Mouse (Mus musculus): ENCODE results near the gene Otud7b. TPM values are rescaled to one million over a fixed set of nuclear protein-coding genes. Genes with fewer than 3 reads are reported as not detected.

Otud7b gene
- polyA plus RNA-seq, 1 experiment: 15.0 TPM

GRCm38 (mm10) chr3:96108315-96108714, 4.0 kb downstream of the Otud7b start:
- TF ChIP-seq POLR2A (IDR thresholded peaks at IDR 0.05; ENCODE audit: low read depth, low read length) (no peak), CTCF (conservative IDR thresholded peaks at IDR 0.05; ENCODE audit: insufficient read depth, insufficient read length, low read depth, low read length) (no peak)
- H3K4me1 ChIP-seq (ENCODE audit: control insufficient read depth, insufficient read depth, low read length): peaks cover 8% of the 10 kb centered on the region; the same call in 1 of the 2 replicates
- H3K36me3 ChIP-seq (ENCODE audit: control insufficient read depth, insufficient read depth, low read length): no peaks in the 10 kb centered on the region
- 86% methylated on average over 3 of the region's 3 CpGs for WGBS
- DNase-seq: no peak
- no peak overlapping the region for H3K4me3 ChIP-seq (ENCODE audit: insufficient read depth, low read depth, low read length)
- no peak overlapping the region for H3K27ac ChIP-seq (ENCODE audit: insufficient read depth, low read depth, low read length)
- no peaks in the 10 kb centered on the region for H3K27me3 ChIP-seq (replicated peaks; ENCODE audit: control insufficient read depth, insufficient read depth, low read length)

GRCm38 (mm10) chr3:96113251-96113650, 8.9 kb downstream of the Otud7b start:
- H3K36me3 ChIP-seq (ENCODE audit: control insufficient read depth, insufficient read depth, low read length): peaks cover 2% of the 10 kb centered on the region
- H3K4me3 ChIP-seq (ENCODE audit: insufficient read depth, low read depth, low read length): no peak overlapping the region
- TF ChIP-seq CTCF (conservative IDR thresholded peaks at IDR 0.05; ENCODE audit: insufficient read depth, insufficient read length, low read depth, low read length) (no peak), POLR2A (IDR thresholded peaks at IDR 0.05; ENCODE audit: low read depth, low read length) (no peak)
- peak; percentile 24 for DNase-seq
- WGBS: 53% methylated on average over 3 of the region's 3 CpGs
- H3K27me3 ChIP-seq (replicated peaks; ENCODE audit: control insufficient read depth, insufficient read depth, low read length): no peaks in the 10 kb centered on the region
- peaks cover 12% of the 10 kb centered on the region; the same call in 1 of the 2 replicates for H3K4me1 ChIP-seq (ENCODE audit: control insufficient read depth, insufficient read depth, low read length)
- H3K27ac ChIP-seq (ENCODE audit: insufficient read depth, low read depth, low read length): peak overlapping the region; percentile 31; the same call in 1 of the 2 replicates

- Histone ChIP-seq H3K36me3 (ENCODE audit: control insufficient read depth, insufficient read depth, low read length) (peaks cover 2% of the 10 kb centered on the region), H3K27ac (ENCODE audit: insufficient read depth, low read depth, low read length) (no peak overlapping the region), H3K4me3 (ENCODE audit: insufficient read depth, low read depth, low read length) (no peak overlapping the region), H3K27me3 (replicated peaks; ENCODE audit: control insufficient read depth, insufficient read depth, low read length) (no peaks in the 10 kb centered on the region), H3K4me1 (ENCODE audit: control insufficient read depth, insufficient read depth, low read length) (peaks cover 6% of the 10 kb centered on the region; the same call in 1 of the 2 replicates)
- no peak for DNase-seq
- WGBS: 71% methylated on average over 2 of the region's 2 CpGs
- no peak for TF ChIP-seq POLR2A (IDR thresholded peaks at IDR 0.05; ENCODE audit: low read depth, low read length)
- TF ChIP-seq CTCF (conservative IDR thresholded peaks at IDR 0.05; ENCODE audit: insufficient read depth, insufficient read length, low read depth, low read length): no peak
Observed at GRCm38 (mm10) chr3:96118142-96118541, 13.8 kb downstream of the Otud7b start.

DNA sequence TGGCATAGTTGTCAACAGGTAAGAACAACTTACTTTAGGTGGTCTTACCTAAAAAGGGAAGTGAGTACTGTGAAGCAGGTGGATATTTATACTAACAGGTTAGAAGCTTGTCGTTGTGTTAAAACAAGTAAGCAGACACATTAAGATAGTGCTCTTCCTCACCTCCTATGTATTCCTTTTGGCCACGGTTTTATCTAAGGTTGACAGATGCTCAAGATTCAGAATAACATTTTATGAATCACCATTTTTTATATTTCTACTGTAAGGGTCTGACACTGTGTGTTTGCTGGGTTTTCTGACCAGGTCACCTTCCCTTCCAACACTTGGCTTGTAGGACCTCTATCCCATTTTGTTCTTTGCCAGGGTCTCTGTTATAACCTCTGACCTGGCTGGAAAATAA, 14.4 kb downstream of the Otud7b start:
- WGBS: 94% methylated on average over 2 of the region's 2 CpGs
- H3K4me3 ChIP-seq (ENCODE audit: insufficient read depth, low read depth, low read length): no peak overlapping the region
- peaks cover 2% of the 10 kb centered on the region for H3K36me3 ChIP-seq (ENCODE audit: control insufficient read depth, insufficient read depth, low read length)
- peaks cover 2% of the 10 kb centered on the region; the same call in 1 of the 2 replicates for H3K4me1 ChIP-seq (ENCODE audit: control insufficient read depth, insufficient read depth, low read length)
- H3K27me3 ChIP-seq (replicated peaks; ENCODE audit: control insufficient read depth, insufficient read depth, low read length): no peaks in the 10 kb centered on the region
- no peak overlapping the region for H3K27ac ChIP-seq (ENCODE audit: insufficient read depth, low read depth, low read length)
- no peak for DNase-seq
- TF ChIP-seq POLR2A (IDR thresholded peaks at IDR 0.05; ENCODE audit: low read depth, low read length): no peak

GRCm38 (mm10) chr3:96124235-96124634, 19.9 kb downstream of the Otud7b start:
- H3K27me3 ChIP-seq (replicated peaks; ENCODE audit: control insufficient read depth, insufficient read depth, low read length): no peaks in the 10 kb centered on the region
- TF ChIP-seq POLR2A (IDR thresholded peaks at IDR 0.05; ENCODE audit: low read depth, low read length): no peak
- TF ChIP-seq CTCF (conservative IDR thresholded peaks at IDR 0.05; ENCODE audit: insufficient read depth, insufficient read length, low read depth, low read length): no peak
- H3K27ac ChIP-seq (ENCODE audit: insufficient read depth, low read depth, low read length): no peak overlapping the region
- H3K36me3 ChIP-seq (ENCODE audit: control insufficient read depth, insufficient read depth, low read length): no peaks in the 10 kb centered on the region
- DNase-seq: no peak
- 93% methylated on average over 5 of the region's 5 CpGs for WGBS
- peaks cover 4% of the 10 kb centered on the region; the same call in 1 of the 2 replicates for H3K4me1 ChIP-seq (ENCODE audit: control insufficient read depth, insufficient read depth, low read length)
- no peak overlapping the region for H3K4me3 ChIP-seq (ENCODE audit: insufficient read depth, low read depth, low read length)

GRCm38 (mm10) chr3:96128128-96128527, 23.8 kb downstream of the Otud7b start:
- peak; percentile 29 for DNase-seq
- H3K27ac ChIP-seq (ENCODE audit: insufficient read depth, low read depth, low read length): no peak overlapping the region

DNA sequence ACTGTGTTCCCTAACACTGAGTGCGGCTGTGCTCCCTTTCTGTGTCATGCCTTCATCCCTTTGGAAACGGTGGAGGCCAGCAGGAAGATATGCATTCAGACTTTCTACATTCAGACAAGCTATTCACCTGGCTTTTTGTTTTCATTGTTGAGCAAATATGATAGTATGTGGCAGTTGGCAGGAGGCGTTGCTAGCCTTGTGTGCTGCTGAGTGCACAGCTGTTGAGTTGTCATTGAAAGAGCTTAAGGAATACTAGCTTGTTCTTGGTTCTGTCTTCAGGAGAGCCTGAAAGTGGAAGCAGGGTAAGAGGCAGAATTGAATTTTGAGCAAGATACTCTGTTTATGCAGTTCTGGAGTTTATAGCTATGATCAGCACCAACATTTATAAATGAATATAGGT, 28.2 kb downstream of the Otud7b start:
- Histone ChIP-seq H3K27me3 (replicated peaks; ENCODE audit: control insufficient read depth, insufficient read depth, low read length) (no peaks in the 10 kb centered on the region), H3K36me3 (ENCODE audit: control insufficient read depth, insufficient read depth, low read length) (peaks cover 1% of the 10 kb centered on the region; the same call in 1 of the 2 replicates), H3K27ac (ENCODE audit: insufficient read depth, low read depth, low read length) (peak overlapping the region; percentile 31; the same call in 1 of the 2 replicates), H3K4me1 (ENCODE audit: control insufficient read depth, insufficient read depth, low read length) (peaks cover 25% of the 10 kb centered on the region), H3K4me3 (ENCODE audit: insufficient read depth, low read depth, low read length) (no peak overlapping the region)
- WGBS: 93% methylated on average over 3 of the region's 3 CpGs
- no peak for DNase-seq
- TF ChIP-seq CTCF (conservative IDR thresholded peaks at IDR 0.05; ENCODE audit: insufficient read depth, insufficient read length, low read depth, low read length): no peak
- no peak for TF ChIP-seq POLR2A (IDR thresholded peaks at IDR 0.05; ENCODE audit: low read depth, low read length)

More at GRCm38 (mm10) chr3:96128128-96128527, 23.8 kb downstream of the Otud7b start:
- TF ChIP-seq POLR2A (IDR thresholded peaks at IDR 0.05; ENCODE audit: low read depth, low read length) (no peak), CTCF (conservative IDR thresholded peaks at IDR 0.05; ENCODE audit: insufficient read depth, insufficient read length, low read depth, low read length) (no peak)
- Histone ChIP-seq H3K27me3 (replicated peaks; ENCODE audit: control insufficient read depth, insufficient read depth, low read length) (no peaks in the 10 kb centered on the region), H3K4me3 (ENCODE audit: insufficient read depth, low read depth, low read length) (no peak overlapping the region), H3K36me3 (ENCODE audit: control insufficient read depth, insufficient read depth, low read length) (no peaks in the 10 kb centered on the region), H3K4me1 (ENCODE audit: control insufficient read depth, insufficient read depth, low read length) (peaks cover 9% of the 10 kb centered on the region)

Measured in kidney, adult 2 months (tissue).